10 mouse cellular contexts compared by ENCODE assay signal in genomic region chrX:165362798-165363197, GRCm38 (mm10). TPM values are rescaled to one million over a fixed set of nuclear protein-coding genes. Genes with fewer than 3 reads are reported as not detected.
DNase-seq lines count a peak whose midpoint lies in the region; ATAC-seq lines count a peak whose summit lies in the region.
"Had no signal": no experiment of that assay in that cellular context is flagged by ENCODE, and none has a peak within 500 bp of the region (broad histone marks: within the 10 kb centered on the region; RNA-seq: fewer than 3 reads in every experiment).

No protein-coding gene starts in this region.

- no peak overlapping the region for H3K4me3 ChIP-seq in embryonic facial prominence, embryonic 14.5 days (ENCODE audit: low read depth, low read length)
- H3K4me3 ChIP-seq in embryonic facial prominence, embryonic 10.5 days, result no peak overlapping the region
- no peak overlapping the region for H3K4me3 ChIP-seq in midbrain, embryonic 13.5 days (replicated peaks)
- no peak overlapping the region for H3K4me3 ChIP-seq in midbrain, embryonic 15.5 days
- H3K4me3 ChIP-seq in forebrain, embryonic 14.5 days (ENCODE audit: low read depth, low read length), result no peak overlapping the region
- H3K4me3 ChIP-seq: liver, embryonic 13.5 days had no signal

- H3K9me3 ChIP-seq in embryonic facial prominence, embryonic 14.5 days (ENCODE audit: control insufficient read depth, low read length), result no peaks in the 10 kb centered on the region
- no peaks in the 10 kb centered on the region for H3K9me3 ChIP-seq in embryonic facial prominence, embryonic 10.5 days
- no peaks in the 10 kb centered on the region for H3K9me3 ChIP-seq in midbrain, embryonic 13.5 days
- no peaks in the 10 kb centered on the region for H3K9me3 ChIP-seq in midbrain, embryonic 15.5 days
- no peaks in the 10 kb centered on the region for H3K9me3 ChIP-seq in forebrain, embryonic 14.5 days (replicated peaks; ENCODE audit: control insufficient read depth, low read length)
- H3K9me3 ChIP-seq: liver, embryonic 13.5 days had no signal

- no peaks in the 10 kb centered on the region for H3K4me1 ChIP-seq in embryonic facial prominence, embryonic 14.5 days (ENCODE audit: control insufficient read depth, insufficient read depth, low read length)
- H3K4me1 ChIP-seq in embryonic facial prominence, embryonic 10.5 days, result no peaks in the 10 kb centered on the region
- no peaks in the 10 kb centered on the region for H3K4me1 ChIP-seq in midbrain, embryonic 13.5 days (replicated peaks)
- no peaks in the 10 kb centered on the region for H3K4me1 ChIP-seq in midbrain, embryonic 15.5 days
- H3K4me1 ChIP-seq in forebrain, embryonic 14.5 days (ENCODE audit: control insufficient read depth, insufficient read depth, low read length), result no peaks in the 10 kb centered on the region
- H3K4me1 ChIP-seq: liver, embryonic 13.5 days had no signal

- DNase-seq in embryonic facial prominence, embryonic 14.5 days (ENCODE audit: low spot score), result peak; percentile 32
- DNase-seq in embryonic facial prominence, embryonic 10.5 days (ENCODE audit: low spot score), result no peak
- DNase-seq in forebrain, embryonic 14.5 days (ENCODE audit: low spot score), result peak; percentile 67
- DNase-seq in layer of hippocampus, postnatal 14 days (ENCODE audit: low spot score in 2 of 2), result peak; percentile 6 to 29
- DNase-seq in testis, postnatal 14 days (ENCODE audit: low spot score), result peak; percentile 5
- no peak for DNase-seq in thymus, postnatal 0 days (ENCODE audit: low spot score)
- DNase-seq: liver, embryonic 13.5 days had no signal

- no peak overlapping the region for H3K27ac ChIP-seq in embryonic facial prominence, embryonic 14.5 days (replicated peaks; ENCODE audit: low read depth, low read length)
- no peak overlapping the region for H3K27ac ChIP-seq in embryonic facial prominence, embryonic 10.5 days (replicated peaks)
- H3K27ac ChIP-seq in midbrain, embryonic 13.5 days, result no peak overlapping the region
- no peak overlapping the region for H3K27ac ChIP-seq in midbrain, embryonic 15.5 days
- H3K27ac ChIP-seq in forebrain, embryonic 14.5 days (ENCODE audit: low read depth, low read length), result no peak overlapping the region
- H3K27ac ChIP-seq: liver, embryonic 13.5 days had no signal

- 47% methylated on average over 1 of the region's 1 CpGs for WGBS in embryonic facial prominence, embryonic 14.5 days
- WGBS in embryonic facial prominence, embryonic 10.5 days, result 79% methylated on average over 1 of the region's 1 CpGs
- WGBS in midbrain, embryonic 13.5 days, result 72% methylated on average over 1 of the region's 1 CpGs
- 59% methylated on average over 1 of the region's 1 CpGs for WGBS in midbrain, embryonic 15.5 days
- 48% methylated on average over 1 of the region's 1 CpGs for WGBS in forebrain, embryonic 14.5 days

- H3K4me2 ChIP-seq in embryonic facial prominence, embryonic 14.5 days (ENCODE audit: low read depth, low read length), result no peak overlapping the region
- no peak overlapping the region for H3K4me2 ChIP-seq in midbrain, embryonic 13.5 days (replicated peaks)
- no peak overlapping the region for H3K4me2 ChIP-seq in midbrain, embryonic 15.5 days
- no peak overlapping the region for H3K4me2 ChIP-seq in forebrain, embryonic 14.5 days (ENCODE audit: low read length)
- H3K4me2 ChIP-seq: liver, embryonic 13.5 days had no signal

- ATAC-seq in embryonic facial prominence, embryonic 14.5 days (ENCODE audit: low read depth), result no peak
- 0 out of 2 replicates have a peak, but pooled peaks have one; percentile 37 for ATAC-seq in midbrain, embryonic 13.5 days
- no peak; the same call in 1 of the 2 replicates for ATAC-seq in midbrain, embryonic 15.5 days (replicated peaks)
- peak; percentile 80 for ATAC-seq in forebrain, embryonic 14.5 days

- no peak overlapping the region for H3K9ac ChIP-seq in embryonic facial prominence, embryonic 14.5 days (ENCODE audit: low read depth, low read length)
- no peak overlapping the region for H3K9ac ChIP-seq in midbrain, embryonic 13.5 days (replicated peaks)
- no peak overlapping the region for H3K9ac ChIP-seq in midbrain, embryonic 15.5 days
- no peak overlapping the region for H3K9ac ChIP-seq in forebrain, embryonic 14.5 days (ENCODE audit: low read length)
- H3K9ac ChIP-seq: liver, embryonic 13.5 days had no signal

- H3K36me3 ChIP-seq in embryonic facial prominence, embryonic 14.5 days (ENCODE audit: control insufficient read depth, insufficient read depth, low read length), result no peaks in the 10 kb centered on the region
- no peaks in the 10 kb centered on the region for H3K36me3 ChIP-seq in embryonic facial prominence, embryonic 10.5 days (replicated peaks)
- no peaks in the 10 kb centered on the region for H3K36me3 ChIP-seq in midbrain, embryonic 13.5 days
- no peaks in the 10 kb centered on the region for H3K36me3 ChIP-seq in midbrain, embryonic 15.5 days (replicated peaks)
- H3K36me3 ChIP-seq in forebrain, embryonic 14.5 days (ENCODE audit: control insufficient read depth, insufficient read depth, low read length), result no peaks in the 10 kb centered on the region
- H3K36me3 ChIP-seq: liver, embryonic 13.5 days had no signal

- no peaks in the 10 kb centered on the region for H3K27me3 ChIP-seq in embryonic facial prominence, embryonic 14.5 days (replicated peaks; ENCODE audit: control insufficient read depth, insufficient read depth, low read length)
- peaks cover 9% of the 10 kb centered on the region; the same call in 1 of the 2 replicates for H3K27me3 ChIP-seq in embryonic facial prominence, embryonic 10.5 days (replicated peaks; ENCODE audit: low read depth, poor library complexity, severe bottlenecking)
- H3K27me3 ChIP-seq in midbrain, embryonic 13.5 days, result no peaks in the 10 kb centered on the region
- no peaks in the 10 kb centered on the region for H3K27me3 ChIP-seq in midbrain, embryonic 15.5 days (replicated peaks)
- H3K27me3 ChIP-seq in forebrain, embryonic 14.5 days (replicated peaks; ENCODE audit: control insufficient read depth, insufficient read depth, low read length), result no peaks in the 10 kb centered on the region
- H3K27me3 ChIP-seq: liver, embryonic 13.5 days had no signal

RNA-seq across cellular contexts. Expression of gene Glra2, which starts 35.6 kb away (rescaled TPM):
- polyA plus RNA-seq in embryonic facial prominence, embryonic 14.5 days (2014; fragmentation: Nextera tagmentation; extraction: Ambion mirVana), result 0.07 and 0.08 TPM in 2 replicates
- 0.05 and 0.09 TPM in 2 replicates for polyA plus RNA-seq in embryonic facial prominence, embryonic 10.5 days (2016; fragmentation: Nextera tagmentation; extraction: Ambion mirVana)
- 17.6 and 22.9 TPM in 2 replicates for polyA plus RNA-seq in midbrain, embryonic 13.5 days (2015; fragmentation: Nextera tagmentation; extraction: Ambion mirVana)
- 40.8 and 46.7 TPM in 2 replicates for polyA plus RNA-seq in midbrain, embryonic 15.5 days (2015; fragmentation: Nextera tagmentation; extraction: Ambion mirVana)
- 6.5 and 11.5 TPM in 2 replicates for polyA plus RNA-seq in forebrain, embryonic 14.5 days (2014; fragmentation: Nextera tagmentation; extraction: Ambion mirVana)
- total RNA-seq in layer of hippocampus, postnatal 14 days (2021), result 10 to 100 TPM; 16.6 to 16.7 TPM
- not detected in 2 replicates for polyA plus RNA-seq in thymus, postnatal 0 days (2015; fragmentation: Nextera tagmentation; extraction: Ambion mirVana)
- total RNA-seq: gastrocnemius, postnatal 4 days had no signal

Comparison
In these comparisons a context has a peak if more than half of its experiments do, and no peak if none do; other contexts are left out.
1. ATAC-seq: peak in midbrain, embryonic 13.5 days (single experiment) and forebrain, embryonic 14.5 days (single experiment); none in embryonic facial prominence, embryonic 14.5 days (single experiment) and midbrain, embryonic 15.5 days (single experiment).
2. DNase-seq: peak in embryonic facial prominence, embryonic 14.5 days (single experiment), forebrain, embryonic 14.5 days (single experiment), layer of hippocampus, postnatal 14 days (2 of 2) and testis, postnatal 14 days (single experiment); none in embryonic facial prominence, embryonic 10.5 days (single experiment) and thymus, postnatal 0 days (single experiment).